Comparison of ENCODE assay signal across 8 mouse cellular contexts in the genomic region with DNA sequence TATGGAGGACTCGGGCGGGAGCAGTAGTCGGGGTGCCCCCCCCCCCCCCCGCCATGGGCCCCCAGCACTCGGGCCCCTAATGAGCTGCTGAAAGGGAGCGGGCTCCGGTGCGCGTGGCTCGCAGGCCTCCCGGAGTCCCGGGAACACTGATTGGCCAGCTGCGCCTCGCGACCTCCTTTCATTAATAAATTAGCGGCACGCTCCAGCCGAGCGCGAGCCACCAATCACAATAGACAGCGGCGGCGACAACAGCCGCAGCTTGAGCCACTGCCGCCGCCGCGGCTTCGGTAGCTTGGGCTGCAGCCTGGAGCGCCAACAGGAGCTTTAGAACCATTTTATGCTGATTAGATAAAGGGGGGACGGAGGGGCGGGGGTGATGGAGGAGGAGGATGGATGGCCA. TPM values are rescaled to one million over a fixed set of nuclear protein-coding genes. Genes with fewer than 3 reads are reported as not detected.
DNase-seq lines count a peak whose midpoint lies in the region; ATAC-seq and TF ChIP-seq lines count a peak whose summit lies in the region.

No protein-coding gene starts in this region.

- no peak overlapping the region for H3K27ac ChIP-seq in layer of hippocampus, adult 2 months
- no peak overlapping the region for H3K27ac ChIP-seq in brown adipose tissue, adult 24 weeks (replicated peaks; ENCODE audit: low read depth, low read length)
- H3K27ac ChIP-seq in heart, embryonic 15.5 days: no peak overlapping the region
- H3K27ac ChIP-seq in midbrain, postnatal 0 days (ENCODE audit: low read depth, low read length): no peak overlapping the region

- no peak for ATAC-seq in heart, embryonic 15.5 days (replicated peaks; ENCODE audit: insufficient number of reproducible peaks, insufficient read depth, low FRiP score, low read depth)
- ATAC-seq in midbrain, postnatal 0 days (ENCODE audit: low FRiP score): peak; percentile 29; the same call in 1 of the 2 replicates

- peak overlapping the region; percentile 52 for H3K4me3 ChIP-seq in layer of hippocampus, adult 2 months
- peak overlapping the region; percentile 63 for H3K4me3 ChIP-seq in brown adipose tissue, adult 24 weeks (ENCODE audit: insufficient read depth, low read depth, low read length)
- peak overlapping the region; percentile 55 for H3K4me3 ChIP-seq in heart, embryonic 15.5 days
- H3K4me3 ChIP-seq in midbrain, postnatal 0 days (ENCODE audit: low read depth, low read length): peak overlapping the region; percentile 42

- H3K27me3 ChIP-seq in heart, embryonic 15.5 days: peaks cover 94% of the 10 kb centered on the region
- peaks cover 62% of the 10 kb centered on the region for H3K27me3 ChIP-seq in midbrain, postnatal 0 days (ENCODE audit: insufficient read depth, low read length)

- 1% methylated on average over 28 of the region's 32 CpGs for WGBS in heart, embryonic 15.5 days
- WGBS in midbrain, postnatal 0 days: 2% methylated on average over 32 of the region's 32 CpGs

- TF ChIP-seq CTCF in layer of hippocampus, adult 2 months (conservative IDR thresholded peaks at IDR 0.05): no peak
- TF ChIP-seq CTCF in midbrain, postnatal 0 days (IDR thresholded peaks at IDR 0.05): no peak

- H3K4me2 ChIP-seq in heart, embryonic 15.5 days: peak overlapping the region; percentile 94
- H3K4me2 ChIP-seq in midbrain, postnatal 0 days (ENCODE audit: low read depth, low read length, poor library complexity, severe bottlenecking): peak overlapping the region; percentile 91

- H3K9ac ChIP-seq in heart, embryonic 15.5 days: no peak overlapping the region
- no peak overlapping the region for H3K9ac ChIP-seq in midbrain, postnatal 0 days (replicated peaks; ENCODE audit: low read length, poor library complexity, severe bottlenecking)

- no peaks in the 10 kb centered on the region for H3K36me3 ChIP-seq in heart, embryonic 15.5 days
- no peaks in the 10 kb centered on the region for H3K36me3 ChIP-seq in midbrain, postnatal 0 days (ENCODE audit: insufficient read depth, low read length)

- DNase-seq in layer of hippocampus, adult 2 months (ENCODE audit: low spot score in 2 of 2): no peak
- DNase-seq in layer of hippocampus, postnatal 36 days: no peak
- DNase-seq in kidney, postnatal 4 days: peak; percentile 63 to 73
- peak; percentile 62 for DNase-seq in midbrain, postnatal 0 days (ENCODE audit: low spot score)
- DNase-seq in adipocyte (ENCODE audit: low spot score): no peak
- DNase-seq in ovary, postnatal 10 days (ENCODE audit: low spot score): no peak

- H3K9me3 ChIP-seq in heart, embryonic 15.5 days (replicated peaks): no peaks in the 10 kb centered on the region
- no peaks in the 10 kb centered on the region for H3K9me3 ChIP-seq in midbrain, postnatal 0 days (ENCODE audit: low read length)

- H3K4me1 ChIP-seq in brown adipose tissue, adult 24 weeks (ENCODE audit: control insufficient read depth, insufficient read depth, insufficient read length, low read length): peaks cover 6% of the 10 kb centered on the region; the same call in 1 of the 2 replicates
- peaks cover 36% of the 10 kb centered on the region for H3K4me1 ChIP-seq in heart, embryonic 15.5 days (replicated peaks)
- peaks cover 5% of the 10 kb centered on the region; the same call in 1 of the 2 replicates for H3K4me1 ChIP-seq in midbrain, postnatal 0 days (ENCODE audit: insufficient read depth, low read length)

RNA-seq across cellular contexts. Expression of a gene that starts 0.4 kb away (rescaled TPM):
- total RNA-seq in layer of hippocampus, adult 2 months (2021): 1 to 10 TPM; 1.1 to 1.7 TPM
- 1 to 10 TPM in 1 of 2 experiments, under 1 TPM in 1; 0.71 to 1.9 TPM for total RNA-seq in layer of hippocampus, postnatal 36 days (2021)
- polyA plus RNA-seq in brown adipose tissue, adult 24 weeks (2012; ENCODE audit: insufficient read depth, insufficient read length, missing spikeins): not detected in 2 replicates
- not detected in 2 replicates for polyA plus RNA-seq in heart, embryonic 15.5 days (2015; fragmentation: Nextera tagmentation; extraction: Ambion mirVana)
- total RNA-seq in midbrain, postnatal 0 days (2014; rRNA removed): 0.99 and 2.3 TPM in 2 replicates
- polyA plus RNA-seq in midbrain, postnatal 0 days (2015; fragmentation: Nextera tagmentation; extraction: Ambion mirVana): 0.21 and 0.51 TPM in 2 replicates

Comparison
In these comparisons a context has a peak if more than half of its experiments do, and no peak if none do; other contexts are left out.
1. DNase-seq: peak in kidney, postnatal 4 days (2 of 2) and midbrain, postnatal 0 days (single experiment); none in layer of hippocampus, adult 2 months (0 of 2), layer of hippocampus, postnatal 36 days (0 of 2), adipocyte (single experiment) and ovary, postnatal 10 days (single experiment).
2. Peak in every context shown above with its lines, with median percentiles within 50 percentile points of each other: H3K4me3 ChIP-seq.